Mouse (Mus musculus) neural tube, embryonic 13.5 days (tissue): ENCODE results near the gene Tmem40. TPM values are rescaled to one million over a fixed set of nuclear protein-coding genes. Genes with fewer than 3 reads are reported as not detected.
A peak's percentile ranks its signal among the peaks of the same experiment; 100 is the strongest.

ENCODE experiments used
- ATAC-seq: fragments of 200-750 bp; cut with Nextera tagmentation; 2 replicates; pipeline ENCODE4 v1.8.0; 2017; ENCODE audit warnings: low read depth, mild to moderate bottlenecking, moderate TSS enrichment, moderate library complexity
- H3K27ac ChIP-seq: fragments of 300-500 bp; sonication (generic); replicated peaks from 2 replicates; pipeline ENCODE4 v1.5.1; 2015; ENCODE audit warnings: moderate library complexity, mild to moderate bottlenecking, inconsistent platforms
- H3K27me3 ChIP-seq: fragments of 300-500 bp; sonication (generic); 2 replicates; pipeline ENCODE4 v1.6.1; 2015; ENCODE audit warnings: mild to moderate bottlenecking, inconsistent platforms
- H3K36me3 ChIP-seq: fragments of 300-500 bp; sonication (generic); 2 replicates; pipeline ENCODE4 v1.6.1; 2015; ENCODE audit warnings: mild to moderate bottlenecking, inconsistent platforms
- H3K4me1 ChIP-seq: fragments of 300-500 bp; sonication (generic); replicated peaks from 2 replicates; pipeline ENCODE4 v1.6.1; 2015; ENCODE audit warnings: inconsistent platforms
- H3K4me2 ChIP-seq: fragments of 300-500 bp; sonication (generic); 2 replicates; pipeline ENCODE4 v1.6.1; 2015; ENCODE audit warnings: inconsistent platforms, mild to moderate bottlenecking, moderate library complexity
- H3K4me3 ChIP-seq: fragments of 300-500 bp; sonication (generic); 2 replicates; pipeline ENCODE4 v1.5.1; 2015; ENCODE audit warnings: mild to moderate bottlenecking, inconsistent platforms
- H3K9ac ChIP-seq: fragments of 300-500 bp; sonication (generic); 2 replicates; pipeline ENCODE4 v1.6.1; 2015; ENCODE audit warnings: moderate library complexity, mild to moderate bottlenecking, inconsistent platforms
- H3K9me3 ChIP-seq: fragments of 300-500 bp; sonication (generic); 2 replicates; pipeline ENCODE4 v1.6.1; 2016; ENCODE audit warnings: inconsistent platforms
- WGBS: fragments of 180-500 bp; shearing (Covaris S2); methylation state at CpG from one replicate; pipeline ENCODE4 v1.1.7; 2015; 5-methylcytosine and 5-hydroxymethylcytosine counted together
- polyA plus RNA-seq: library from polyadenylated mRNA; unstranded; fragments of >200 nt; fragmentation: Nextera tagmentation; extraction: Ambion mirVana; gene quantifications from 2 replicates; pipeline ENCODE4 v1.2.1, GENCODE M21; 2015

Tmem40 gene
- polyA plus RNA-seq, 1 experiment from 2014 or later, result 2.5 TPM

DNA sequence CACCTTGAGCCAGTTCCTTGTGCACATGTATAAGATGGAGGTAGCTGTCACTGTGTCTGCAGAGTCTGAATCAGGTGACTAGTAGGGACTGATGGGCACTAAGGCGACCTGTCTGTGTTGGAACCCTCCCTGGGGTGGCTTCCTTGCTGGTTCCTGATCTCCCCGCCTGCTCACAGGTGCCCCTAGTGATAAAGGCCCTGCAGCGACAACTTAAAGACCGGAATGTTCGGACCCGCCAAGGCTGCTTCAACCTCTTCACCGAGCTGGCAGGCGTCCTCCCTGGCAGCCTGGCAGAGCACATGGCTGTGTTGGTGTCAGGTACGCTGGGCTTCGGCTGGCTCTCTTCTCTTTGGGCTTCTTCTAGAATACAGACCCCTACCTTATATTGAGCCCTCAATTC is 28.8 kb upstream of the Tmem40 start:
- Histone ChIP-seq H3K27ac (no peak overlapping the region), H3K27me3 (no peaks in the 10 kb centered on the region), H3K4me2 (no peak overlapping the region), H3K4me1 (no peaks in the 10 kb centered on the region), H3K4me3 (no peak overlapping the region), H3K36me3 (peaks cover 99% of the 10 kb centered on the region), H3K9me3 (no peaks in the 10 kb centered on the region), H3K9ac (no peak overlapping the region)
- 87% methylated on average over 10 of the region's 10 CpGs for WGBS
- no peak for ATAC-seq

DNA sequence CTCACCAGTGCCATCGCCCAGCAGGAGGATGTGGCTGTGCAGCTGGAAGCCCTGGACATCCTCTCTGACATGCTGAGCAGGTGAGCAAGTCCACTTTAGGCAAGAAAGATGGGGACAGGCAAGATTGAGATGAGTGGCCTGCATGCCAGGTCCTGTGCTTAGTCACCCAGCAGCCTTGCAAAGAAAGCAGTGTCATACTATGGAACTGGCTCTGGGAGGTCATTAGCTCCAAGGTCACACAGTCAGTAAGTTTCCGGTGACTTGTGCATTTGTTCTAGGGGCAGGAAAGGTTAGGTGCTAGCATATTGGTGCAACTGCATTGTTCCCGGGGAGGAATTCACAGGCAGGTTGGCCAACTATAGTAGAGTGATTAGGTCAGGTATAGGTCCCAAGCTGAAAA is 20.6 kb upstream of the Tmem40 start:
- H3K4me2 ChIP-seq, result no peak overlapping the region
- no peak overlapping the region for H3K4me3 ChIP-seq
- H3K36me3 ChIP-seq, result peaks cover 84% of the 10 kb centered on the region
- no peaks in the 10 kb centered on the region for H3K27me3 ChIP-seq
- ATAC-seq, result no peak
- H3K9me3 ChIP-seq, result no peaks in the 10 kb centered on the region
- 0 out of 2 replicates have a peak, but pooled peaks cover 4% of the 10 kb centered on the region for H3K4me1 ChIP-seq
- no peak overlapping the region for H3K27ac ChIP-seq
- no peak overlapping the region for H3K9ac ChIP-seq
- WGBS, result 94% methylated on average over 3 of the region's 3 CpGs

DNA sequence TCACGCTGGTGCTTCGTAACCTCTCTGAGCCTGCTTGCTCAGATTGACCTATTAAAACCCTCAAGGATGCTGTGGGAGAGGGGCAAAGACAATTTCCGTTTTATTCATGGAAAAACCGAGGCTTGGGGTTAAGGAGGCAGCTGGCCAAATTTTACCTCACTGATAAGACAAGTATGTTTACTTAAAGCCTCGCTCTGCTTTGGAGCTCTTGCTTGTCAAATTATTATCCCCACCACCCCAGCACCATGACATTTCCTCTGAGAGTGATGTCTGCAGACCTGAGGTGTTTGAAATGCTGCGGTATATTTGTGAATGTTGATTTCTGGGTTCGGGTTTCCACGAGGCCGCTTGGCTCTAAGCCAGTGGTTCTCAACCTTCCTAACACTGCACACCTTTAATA is 14.2 kb upstream of the Tmem40 start:
- Histone ChIP-seq H3K9ac (peak overlapping the region; percentile 92), H3K4me2 (peak overlapping the region; percentile 89), H3K9me3 (no peaks in the 10 kb centered on the region), H3K4me3 (peak overlapping the region; percentile 85), H3K27me3 (no peaks in the 10 kb centered on the region), H3K36me3 (peaks cover 20% of the 10 kb centered on the region), H3K4me1 (peaks cover 40% of the 10 kb centered on the region), H3K27ac (no peak overlapping the region)
- no peak for ATAC-seq
- WGBS, result 80% methylated on average over 9 of the region's 9 CpGs

DNA sequence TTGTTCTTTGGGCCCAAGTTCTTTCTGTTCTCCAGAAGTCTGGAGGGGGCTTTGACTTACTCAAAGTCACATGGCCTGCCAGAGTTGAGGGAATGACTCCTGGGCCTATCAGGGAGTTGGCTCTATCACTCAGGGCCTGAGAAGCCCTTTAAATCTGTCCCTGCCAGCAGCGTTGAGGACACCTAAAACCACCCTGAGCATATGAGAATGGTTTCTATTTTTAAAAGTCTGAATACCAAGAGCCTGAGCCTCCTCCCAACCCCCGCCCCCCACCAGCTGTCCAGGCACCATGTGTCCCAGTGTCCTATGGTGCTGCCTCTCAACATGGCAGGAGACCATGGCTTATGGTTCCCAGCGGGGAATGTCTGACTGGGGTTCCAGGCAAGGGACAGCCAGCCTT is 13.6 kb upstream of the Tmem40 start:
- Histone ChIP-seq H3K27me3 (no peaks in the 10 kb centered on the region), H3K36me3 (peaks cover 14% of the 10 kb centered on the region), H3K4me3 (peak overlapping the region; percentile 85), H3K4me1 (peaks cover 40% of the 10 kb centered on the region), H3K9me3 (no peaks in the 10 kb centered on the region), H3K27ac (no peak overlapping the region), H3K9ac (peak overlapping the region; percentile 92), H3K4me2 (peak overlapping the region; percentile 89)
- no peak for ATAC-seq
- WGBS, result 50% methylated on average over 3 of the region's 3 CpGs

DNA sequence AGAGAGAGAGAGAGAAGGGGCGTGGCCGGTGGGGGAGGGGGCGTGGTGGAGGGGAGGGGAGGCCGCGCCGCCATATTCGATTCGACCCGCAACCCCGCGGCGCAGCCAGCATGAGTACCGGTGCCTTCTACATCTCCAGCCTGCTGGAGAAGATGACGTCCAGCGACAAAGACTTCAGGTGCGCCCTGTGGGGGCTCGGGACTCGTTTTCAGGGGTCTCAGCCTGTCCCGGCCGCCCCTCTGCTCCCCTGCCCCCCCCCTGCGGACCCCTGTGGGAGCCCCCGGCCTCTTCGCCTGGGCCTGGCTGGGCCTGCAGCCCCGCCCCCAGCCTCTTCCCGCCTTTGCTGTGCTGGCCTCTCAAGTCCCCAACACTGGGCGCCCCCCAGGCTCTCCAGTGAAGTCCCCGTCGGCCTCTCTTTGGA is 12.3 kb upstream of the Tmem40 start, which contains the start of gene Cand2:
Gene Cand2, plus strand, starts transcription at position 38 of the 421 bp plus-strand sequence.
- WGBS, result 1% methylated on average over 19 of the region's 28 CpGs
- peak within 1 kb of the TSS; percentile 89 for H3K4me2 ChIP-seq
- no peaks in the 10 kb centered on the region for H3K9me3 ChIP-seq
- 0 out of 2 replicates have a peak, but pooled peaks cover 5% of the 10 kb centered on the region for H3K36me3 ChIP-seq
- peak within 1 kb of the TSS; percentile 92 for H3K9ac ChIP-seq
- peak within 1 kb of the TSS; percentile 85 for H3K4me3 ChIP-seq
- peak; percentile 85 for ATAC-seq
- H3K27me3 ChIP-seq, result no peaks in the 10 kb centered on the region
- H3K27ac ChIP-seq, result peak within 1 kb of the TSS; percentile 76
- H3K4me1 ChIP-seq, result peaks cover 40% of the 10 kb centered on the region

DNA sequence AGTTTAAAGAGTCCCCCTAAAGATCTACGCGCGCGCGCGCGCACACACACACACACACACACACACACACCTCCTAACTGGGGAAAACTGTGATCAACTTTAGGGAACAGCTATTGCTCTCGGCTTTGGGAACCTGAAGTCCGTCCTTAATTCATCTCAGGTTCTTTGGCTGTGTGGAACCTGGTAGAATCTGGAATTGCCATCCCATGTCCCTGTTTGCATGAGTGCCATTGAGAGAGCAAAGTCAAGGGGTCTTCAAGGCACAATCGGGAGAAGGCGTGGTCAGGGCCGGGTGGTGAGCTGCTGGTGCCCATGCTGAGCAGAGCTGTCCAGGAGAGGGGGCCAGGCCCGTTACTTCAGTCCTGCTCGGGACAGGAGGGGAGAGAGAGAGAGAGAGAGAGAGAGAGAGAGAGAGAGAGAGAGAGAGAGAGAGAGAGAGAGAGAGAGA is 11.8 kb upstream of the Tmem40 start:
- Histone ChIP-seq H3K27ac (peak overlapping the region; percentile 52; the same call in 1 of the 2 replicates), H3K27me3 (no peaks in the 10 kb centered on the region), H3K4me1 (peaks cover 40% of the 10 kb centered on the region), H3K9me3 (no peaks in the 10 kb centered on the region), H3K4me3 (peak overlapping the region; percentile 85), H3K9ac (peak overlapping the region; percentile 62), H3K36me3 (0 out of 2 replicates have a peak, but pooled peaks cover 4% of the 10 kb centered on the region), H3K4me2 (peak overlapping the region; percentile 89)
- peak; percentile 85 for ATAC-seq
- under 1% methylated on average over 14 of the region's 14 CpGs for WGBS

DNA sequence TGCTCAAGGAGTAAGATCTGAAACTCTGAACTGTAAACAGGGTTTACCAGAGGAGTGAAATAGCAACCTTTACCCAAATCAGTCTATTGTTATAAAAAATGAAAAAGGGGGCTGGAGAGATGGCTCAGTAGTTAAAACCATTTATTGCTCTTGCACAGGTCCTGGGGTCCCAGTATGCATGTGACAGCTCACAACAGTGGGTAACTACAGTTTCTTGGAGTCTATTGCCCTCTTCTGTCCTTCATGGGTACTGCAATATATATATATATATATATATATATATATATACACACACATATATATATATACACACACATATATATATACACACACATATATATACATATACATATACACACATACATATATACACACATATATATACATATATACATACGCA is 10.4 kb upstream of the Tmem40 start:
- no peak for ATAC-seq
- no peak overlapping the region for H3K4me3 ChIP-seq
- 60% methylated on average over 1 of the region's 1 CpGs for WGBS
- peaks cover 34% of the 10 kb centered on the region for H3K4me1 ChIP-seq
- no peak overlapping the region for H3K9ac ChIP-seq
- H3K4me2 ChIP-seq, result no peak overlapping the region
- H3K27ac ChIP-seq, result no peak overlapping the region
- no peaks in the 10 kb centered on the region for H3K9me3 ChIP-seq
- H3K36me3 ChIP-seq, result no peaks in the 10 kb centered on the region
- H3K27me3 ChIP-seq, result no peaks in the 10 kb centered on the region

DNA sequence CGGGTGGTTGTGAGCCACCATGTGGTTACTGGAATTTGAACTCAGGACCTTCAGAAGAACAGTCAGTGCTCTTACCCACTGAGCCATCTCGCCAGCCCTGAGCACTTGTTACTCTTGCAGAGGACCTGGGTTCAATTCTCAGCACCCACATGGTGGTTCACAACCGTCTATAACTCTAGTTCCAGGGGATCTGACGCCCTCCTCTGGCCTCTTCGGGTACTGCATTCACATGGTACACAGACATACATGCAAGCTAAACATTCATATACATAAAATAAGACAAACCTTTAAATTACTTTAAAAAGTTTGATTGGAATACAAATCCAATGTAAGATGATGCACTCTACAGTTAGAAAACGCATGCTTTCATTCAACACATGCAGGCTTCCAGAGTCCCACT is 10.0 kb upstream of the Tmem40 start:
- H3K36me3 ChIP-seq, result no peaks in the 10 kb centered on the region

DNA sequence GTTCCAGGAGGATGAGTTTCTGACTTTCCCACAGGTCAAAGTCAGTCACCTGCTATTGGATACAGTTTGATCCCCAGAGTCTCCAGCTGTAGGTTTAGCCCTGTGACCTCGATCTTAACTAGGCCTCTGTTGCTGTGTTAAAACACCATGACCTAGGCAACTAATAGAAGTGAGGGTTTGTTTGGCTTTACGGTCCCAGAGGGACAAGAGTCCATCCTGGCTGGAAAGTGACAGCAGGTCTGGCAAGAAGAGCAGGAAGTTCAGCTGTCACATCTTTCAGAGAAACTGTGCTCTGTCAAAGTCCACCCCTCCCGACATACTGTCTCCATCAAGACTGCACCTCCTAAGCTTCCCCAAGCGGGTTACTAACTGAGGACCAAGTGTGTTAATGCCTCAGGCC is 8.6 kb upstream of the Tmem40 start:
- Histone ChIP-seq H3K27ac (no peak overlapping the region), H3K36me3 (no peaks in the 10 kb centered on the region), H3K4me3 (no peak overlapping the region), H3K4me1 (peaks cover 19% of the 10 kb centered on the region), H3K4me2 (no peak overlapping the region), H3K9ac (no peak overlapping the region), H3K9me3 (no peaks in the 10 kb centered on the region), H3K27me3 (no peaks in the 10 kb centered on the region)
- no peak for ATAC-seq
- 78% methylated on average over 4 of the region's 4 CpGs for whole genome bisulfite sequencing

More for the DNA sequence above, 10.0 kb upstream of the Tmem40 start:
- Histone ChIP-seq H3K4me2 (no peak overlapping the region), H3K4me3 (no peak overlapping the region), H3K9me3 (no peaks in the 10 kb centered on the region), H3K9ac (no peak overlapping the region), H3K4me1 (peaks cover 32% of the 10 kb centered on the region), H3K27me3 (no peaks in the 10 kb centered on the region), H3K27ac (no peak overlapping the region)
- 80% methylated on average over 6 of the region's 6 CpGs for WGBS
- ATAC-seq, result no peak

DNA sequence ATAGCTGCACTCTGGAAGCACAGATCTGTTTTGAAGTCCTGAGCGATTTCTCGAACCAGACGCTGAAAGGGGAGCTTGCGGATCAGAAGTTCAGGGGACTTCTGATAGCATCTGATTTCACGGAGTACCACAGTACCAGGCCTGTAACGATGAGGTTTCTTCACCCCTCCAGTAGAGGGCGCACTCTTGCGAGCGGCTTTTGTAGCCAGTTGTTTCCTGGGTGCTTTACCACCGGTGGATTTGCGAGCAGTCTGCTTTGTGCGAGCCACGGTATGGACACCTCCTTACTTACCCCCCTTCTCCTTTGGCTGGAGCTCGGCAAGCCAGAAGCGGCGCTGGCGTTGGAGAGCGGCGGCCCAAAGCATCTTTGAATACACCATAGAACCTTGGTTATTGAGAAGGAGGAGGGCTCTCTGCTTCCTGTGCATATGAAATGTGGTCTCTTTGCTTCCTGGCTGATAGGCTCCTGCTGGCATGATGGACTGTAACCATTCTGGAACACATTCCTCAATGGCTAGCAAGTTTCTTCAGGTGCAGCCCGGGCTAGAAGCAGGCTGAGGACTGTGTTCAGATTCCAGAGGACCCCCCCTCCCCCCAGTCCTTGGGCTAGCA is 8.0 kb upstream of the Tmem40 start:
- Histone ChIP-seq H3K27ac (no peak overlapping the region), H3K36me3 (no peaks in the 10 kb centered on the region), H3K9ac (no peak overlapping the region), H3K4me1 (peaks cover 12% of the 10 kb centered on the region), H3K4me3 (no peak overlapping the region), H3K9me3 (no peaks in the 10 kb centered on the region), H3K4me2 (no peak overlapping the region), H3K27me3 (no peaks in the 10 kb centered on the region)
- ATAC-seq, result no peak
- WGBS, result 84% methylated on average over 20 of the region's 20 CpGs

DNA sequence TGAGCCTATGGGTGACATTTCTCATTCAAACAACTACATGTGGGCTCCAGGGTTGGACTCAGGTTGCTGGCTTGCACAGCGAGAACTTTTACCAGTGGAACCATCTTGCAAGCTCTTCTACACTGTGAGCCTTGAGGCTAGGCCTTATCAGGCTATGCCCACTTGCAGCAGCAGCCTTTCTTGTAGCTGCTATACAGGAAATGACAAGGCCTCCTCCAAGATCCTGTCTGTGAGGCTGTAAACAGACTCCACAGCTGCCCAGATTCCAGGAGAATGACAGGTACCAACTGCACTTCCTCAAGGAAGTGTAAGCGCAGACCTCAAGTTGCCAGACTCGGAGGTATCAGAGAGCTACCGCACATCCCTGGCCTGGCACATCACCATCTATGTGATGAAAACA is 6.0 kb upstream of the Tmem40 start:
- ATAC-seq, result no peak
- no peaks in the 10 kb centered on the region for H3K27me3 ChIP-seq
- H3K9me3 ChIP-seq, result no peaks in the 10 kb centered on the region
- H3K4me1 ChIP-seq, result peaks cover 13% of the 10 kb centered on the region
- no peak overlapping the region for H3K4me2 ChIP-seq
- 89% methylated on average over 4 of the region's 4 CpGs for WGBS
- H3K27ac ChIP-seq, result no peak overlapping the region
- no peak overlapping the region for H3K4me3 ChIP-seq
- H3K36me3 ChIP-seq, result no peaks in the 10 kb centered on the region
- no peak overlapping the region for H3K9ac ChIP-seq

DNA sequence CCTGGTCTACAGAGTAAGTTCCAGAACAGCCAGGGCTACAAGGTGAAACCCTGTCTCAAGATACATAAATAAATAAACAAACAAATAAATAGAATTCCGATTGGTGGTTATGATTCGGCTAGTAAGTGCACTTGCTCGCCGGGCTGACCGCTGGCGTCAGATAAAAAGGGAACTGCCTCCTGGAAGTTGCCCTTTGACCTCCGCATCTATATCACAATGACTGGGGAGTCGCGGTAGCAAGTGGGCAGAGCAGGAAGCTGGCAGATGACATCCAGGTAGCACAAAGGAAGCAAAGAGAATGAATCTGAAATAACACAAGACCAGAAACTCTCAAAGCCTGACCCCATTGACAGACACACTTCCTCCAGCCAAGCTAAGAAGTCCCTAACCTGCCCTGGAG is 5.1 kb upstream of the Tmem40 start:
- no peaks in the 10 kb centered on the region for H3K9me3 ChIP-seq

DNA sequence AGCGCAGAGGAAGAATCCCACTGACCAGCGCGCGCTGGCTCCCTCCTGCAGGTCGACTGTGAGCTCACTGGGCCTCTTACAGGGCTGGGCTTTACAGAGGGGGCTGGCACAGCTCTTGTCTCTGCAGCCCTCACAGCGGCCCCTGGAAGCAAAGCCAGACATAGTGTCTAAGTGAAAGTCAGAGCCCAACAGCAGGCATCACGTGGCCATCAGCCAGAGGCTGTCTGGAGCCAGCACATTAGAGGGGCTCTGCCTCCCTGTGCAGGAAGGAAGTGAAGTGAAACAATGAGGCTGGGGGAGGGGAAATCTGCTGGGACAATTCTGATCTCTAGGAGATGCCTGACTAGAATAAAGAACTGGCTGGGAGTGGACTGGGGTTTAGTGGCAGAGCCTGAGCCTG is 2.0 kb upstream of the Tmem40 start:
- Histone ChIP-seq H3K27me3 (no peaks in the 10 kb centered on the region), H3K27ac (peak overlapping the region; percentile 87)
- WGBS, result 6% methylated on average over 7 of the region's 7 CpGs

More for the DNA sequence above, 5.1 kb upstream of the Tmem40 start:
- Histone ChIP-seq H3K9ac (no peak overlapping the region), H3K27me3 (no peaks in the 10 kb centered on the region), H3K4me2 (no peak overlapping the region), H3K4me3 (no peak overlapping the region), H3K4me1 (peaks cover 19% of the 10 kb centered on the region), H3K36me3 (no peaks in the 10 kb centered on the region), H3K27ac (no peak overlapping the region)
- ATAC-seq, result no peak
- WGBS, result 47% methylated on average over 9 of the region's 9 CpGs

More for the DNA sequence above, 2.0 kb upstream of the Tmem40 start:
- Histone ChIP-seq H3K9ac (no peak overlapping the region), H3K4me1 (peaks cover 31% of the 10 kb centered on the region), H3K9me3 (no peaks in the 10 kb centered on the region), H3K4me3 (no peak overlapping the region), H3K36me3 (no peaks in the 10 kb centered on the region), H3K4me2 (peak overlapping the region; percentile 31; the same call in 1 of the 2 replicates)
- peak; percentile 92 for ATAC-seq
